Mouse (Mus musculus): ENCODE results near the gene Slpi.
"Not testable (repeated sequence)": the region's sequence is repeated elsewhere in the genome, so short reads cannot be mapped to it uniquely, and the experiment has no call there.

The Slpi gene

DNA sequence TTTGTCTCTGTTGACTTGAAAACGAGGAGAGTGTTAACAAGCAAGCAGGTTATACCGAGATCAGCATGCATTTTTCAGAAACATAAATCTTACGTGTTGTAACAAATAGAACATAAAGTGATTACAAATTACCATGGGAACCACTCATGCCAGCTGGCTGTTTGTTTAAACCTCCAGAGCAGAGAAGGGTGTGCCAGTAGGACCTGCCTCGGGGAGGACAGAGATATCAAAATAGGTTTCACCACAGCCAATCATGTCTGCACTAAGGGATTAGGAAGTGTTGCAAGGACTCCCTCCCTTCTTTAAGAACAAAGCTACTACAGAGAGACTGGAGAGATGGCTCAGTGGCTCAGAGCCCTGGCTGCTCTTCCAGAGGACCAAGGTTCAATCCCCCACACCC, 15.7 kb downstream of the Slpi start:
- DNase-seq = peak; percentile 59

- peak; percentile 40 for DNase-seq
Observed at GRCm38 (mm10) chr2:164372408-164373053, 16.4 kb downstream of the Slpi start.

- DNase-seq = no peak
Observed at GRCm38 (mm10) chr2:164371371-164371770, 17.5 kb downstream of the Slpi start.

GRCm38 (mm10) chr2:164368620-164369105, 20.2 kb downstream of the Slpi start:
- DNase-seq = no peak

DNA sequence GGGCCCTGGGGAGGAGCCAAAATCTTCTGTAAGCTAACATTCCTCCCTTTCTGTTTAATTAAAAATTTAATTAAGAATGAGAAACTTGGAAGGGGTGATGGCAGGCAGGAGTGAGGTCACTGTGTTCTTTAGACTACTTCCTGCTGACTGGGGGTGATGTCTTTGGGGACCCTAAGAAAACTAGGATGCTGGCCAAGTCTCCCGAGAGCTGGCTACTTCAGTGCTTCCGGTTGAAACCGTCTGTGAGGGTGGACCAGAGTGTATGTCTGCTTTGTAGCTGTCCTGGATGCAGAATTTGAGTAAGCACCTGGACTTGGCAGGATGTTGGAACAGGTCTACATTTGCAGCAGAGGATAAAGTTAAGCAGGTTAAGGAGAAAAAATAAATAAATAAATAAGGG, 21.9 kb downstream of the Slpi start:
- DNase-seq = no peak

GRCm38 (mm10) chr2:164360974-164361657, 27.8 kb downstream of the Slpi start:
- peak; percentile 30 for DNase-seq

DNA sequence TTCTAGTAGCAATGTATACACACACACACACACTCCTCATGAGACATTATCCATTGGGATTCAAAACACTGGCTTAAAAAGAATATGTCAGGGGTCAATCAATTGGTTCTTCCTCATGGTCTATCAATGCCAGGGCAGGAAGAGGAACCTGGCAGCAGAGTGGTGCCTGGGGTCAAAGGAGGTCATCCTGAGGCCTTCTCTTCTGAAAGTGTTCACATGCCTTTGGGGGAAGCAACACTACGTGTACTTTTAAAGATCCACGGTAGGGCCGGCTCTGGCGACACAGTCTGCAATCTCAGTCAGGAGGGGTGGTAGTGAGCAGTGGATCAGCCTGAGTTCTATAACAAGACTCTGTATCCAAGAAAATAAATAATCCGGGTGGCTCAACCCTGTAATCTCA, 29.2 kb downstream of the Slpi start:
- peak; percentile 30 for DNase-seq

DNA sequence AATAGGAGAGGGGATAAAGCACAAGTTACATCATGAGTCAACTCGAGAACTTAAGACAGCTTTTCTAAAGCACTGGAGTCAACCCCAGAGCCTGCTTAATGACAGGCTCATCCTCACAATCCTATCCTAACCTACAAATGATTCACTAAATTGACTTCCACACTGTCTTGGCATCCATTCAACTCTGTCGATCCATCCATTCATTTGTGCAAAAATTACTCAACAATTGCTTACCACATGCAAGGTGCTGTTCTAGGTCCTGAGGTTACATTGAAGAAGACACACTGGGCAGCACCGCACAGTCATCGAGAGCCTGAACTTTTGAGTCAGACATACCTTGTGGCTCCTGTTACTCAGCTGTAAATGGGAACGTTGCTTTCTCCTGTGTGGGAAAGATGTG, 29.9 kb downstream of the Slpi start:
- DNase-seq = no peak

GRCm38 (mm10) chr2:164358373-164358772, 30.5 kb downstream of the Slpi start:
- peak; percentile 45 for DNase-seq

- peak; percentile 64 for DNase-seq
Observed at GRCm38 (mm10) chr2:164356177-164356967, 32.5 kb downstream of the Slpi start.

- DNase-seq = no peak
Observed at GRCm38 (mm10) chr2:164353356-164353755, 35.5 kb downstream of the Slpi start.

DNA sequence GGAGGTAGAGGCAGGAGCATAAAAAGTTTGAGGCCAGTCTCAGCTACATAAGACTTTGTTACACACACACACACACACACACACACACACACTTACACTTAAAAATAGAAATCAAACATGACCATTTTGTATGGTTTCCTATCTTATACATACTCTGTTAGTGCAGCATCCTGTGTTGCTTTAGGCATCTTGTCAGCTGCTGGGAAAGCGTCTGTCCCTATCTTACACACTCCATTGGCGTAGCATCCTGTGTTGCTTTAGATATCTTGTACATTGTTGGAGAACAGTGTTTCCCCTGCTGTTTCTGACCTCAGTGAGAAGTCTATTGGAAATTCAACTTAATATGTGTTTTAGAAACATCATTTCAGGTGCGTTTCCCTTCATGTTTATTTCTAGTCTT, 36.2 kb downstream of the Slpi start:
- DNase-seq = no peak

DNA sequence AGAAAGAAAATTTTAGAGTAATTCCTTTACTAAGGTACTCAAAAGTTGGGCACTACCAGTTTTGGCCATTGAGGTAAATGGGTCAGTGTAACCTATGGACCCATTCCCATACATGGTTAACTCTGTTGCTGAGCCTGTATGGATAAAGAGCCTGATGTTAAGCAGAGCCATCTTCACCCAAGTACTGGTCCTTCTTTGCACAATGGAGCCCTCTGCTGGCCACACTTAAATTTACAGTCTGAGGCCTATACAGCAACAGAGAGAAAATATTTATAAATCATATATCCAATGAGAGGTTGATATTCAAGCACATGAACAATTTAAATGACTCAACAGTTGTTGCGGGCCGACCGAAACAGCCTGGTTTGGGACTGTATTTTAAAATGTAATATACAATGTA, 39.9 kb downstream of the Slpi start:
- peak; percentile 50 for DNase-seq

DNA sequence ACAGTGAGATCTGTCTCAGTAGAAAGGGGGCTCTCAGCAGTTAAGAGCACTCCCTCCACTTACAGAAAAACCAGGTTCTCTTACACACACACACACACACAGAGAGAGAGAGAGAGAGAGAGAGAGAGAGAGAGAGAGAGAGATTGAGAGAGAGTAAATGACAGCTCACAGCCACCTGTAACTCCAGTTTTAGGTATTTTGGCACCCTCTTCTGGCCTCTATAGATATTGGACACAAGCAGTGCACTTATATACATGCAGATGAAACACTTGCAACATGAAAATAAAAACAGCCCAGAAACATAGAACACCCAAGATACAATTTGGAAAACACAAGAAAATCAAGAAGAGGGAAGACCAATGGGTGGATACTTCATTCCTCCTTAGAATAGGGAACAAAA, 41.2 kb downstream of the Slpi start:
- not testable (repeated sequence) for DNase-seq

GRCm38 (mm10) chr2:164343732-164344131, 45.2 kb downstream of the Slpi start:
- not testable (repeated sequence) for DNase-seq

DNA sequence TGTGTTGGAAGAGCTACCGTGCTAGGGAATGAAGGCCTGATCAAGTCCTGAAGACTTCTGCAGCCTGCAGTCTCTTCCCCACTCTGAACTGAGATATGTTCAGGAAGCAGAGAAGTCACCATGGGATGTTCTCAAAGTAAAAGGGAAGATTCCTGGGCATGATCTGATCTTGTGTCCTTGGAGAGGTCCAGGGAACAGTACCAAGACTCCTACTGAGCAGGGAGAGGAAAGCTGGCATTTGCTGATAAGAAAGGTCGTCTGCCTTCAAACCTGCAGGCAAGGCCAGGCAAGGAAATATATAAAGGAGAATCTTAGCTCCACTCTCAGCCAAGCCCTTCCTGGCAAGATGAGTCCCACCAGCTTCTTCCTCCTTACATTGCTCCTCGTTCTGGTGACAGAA, 56.5 kb downstream of the Slpi start, which contains the start of gene Svs5:
TSS of gene Svs5 (plus strand) at position 301 of the 400 bp plus-strand sequence.
- DNase-seq = not testable (repeated sequence)

- no peak for DNase-seq
Observed at GRCm38 (mm10) chr2:164320983-164321382, 67.9 kb downstream of the Slpi start.

DNA sequence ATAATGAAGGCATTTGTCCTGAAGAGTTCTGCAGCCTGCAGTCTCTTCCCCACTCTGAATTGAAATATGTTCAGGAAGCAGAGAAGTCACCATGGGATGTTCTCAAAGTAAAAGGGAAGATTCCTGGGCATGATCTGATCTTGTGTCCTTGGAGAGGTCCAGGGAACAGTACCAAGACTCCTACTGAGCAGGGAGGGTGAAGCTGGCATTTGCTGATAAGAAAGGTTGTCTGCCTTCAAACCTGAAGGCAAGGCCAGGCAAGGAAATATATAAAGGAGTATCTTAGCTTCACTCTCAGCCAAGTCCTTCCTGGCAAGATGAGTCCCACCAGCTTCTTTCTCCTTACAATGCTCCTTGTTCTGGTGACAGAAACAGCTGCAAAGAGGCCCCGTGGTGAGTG, 72.4 kb downstream of the Slpi start, which contains the start of gene Svs6:
TSS of gene Svs6 (plus strand) at position 301 of the 400 bp plus-strand sequence.
- not testable (repeated sequence) for DNase-seq

DNA sequence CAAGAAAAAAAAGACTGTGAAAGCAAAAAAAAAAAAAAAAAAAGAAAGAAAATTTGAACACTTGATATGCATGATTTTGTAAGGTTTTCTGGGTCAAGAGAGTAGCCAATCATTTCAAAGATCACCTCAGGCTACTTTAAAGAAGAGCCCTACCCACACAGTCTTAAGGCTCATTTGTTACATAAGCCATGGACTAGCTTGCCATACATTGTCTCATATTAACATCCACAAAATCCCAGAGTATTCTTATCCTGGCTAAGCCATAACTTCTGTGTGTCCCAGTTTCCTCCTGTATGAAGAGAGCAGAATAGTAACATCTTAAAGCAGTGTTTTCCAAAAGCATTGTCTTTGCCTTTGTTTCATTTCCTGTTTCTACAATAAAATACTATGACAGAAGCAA, 73.4 kb downstream of the Slpi start:
- not testable (repeated sequence) for DNase-seq

- no peak for DNase-seq
Observed at GRCm38 (mm10) chr2:164312599-164312998, 76.3 kb downstream of the Slpi start.

Data from lung, postnatal 36 days (tissue).